Mouse (Mus musculus): Measurements from ENCODE around the gene Ifitm3. TPM values are rescaled to one million over a fixed set of nuclear protein-coding genes. Genes with fewer than 3 reads are reported as not detected.

Gene Ifitm3
- total RNA-seq, 2 experiments from 2014 or later, result 715 to 2,002 TPM

- peak; percentile 70 for ATAC-seq (ENCODE audit: poor library complexity, severe bottlenecking)
Measured at GRCm38 (mm10) chr7:140967862-140968591, 42.5 kb downstream of the Ifitm3 start.

DNA sequence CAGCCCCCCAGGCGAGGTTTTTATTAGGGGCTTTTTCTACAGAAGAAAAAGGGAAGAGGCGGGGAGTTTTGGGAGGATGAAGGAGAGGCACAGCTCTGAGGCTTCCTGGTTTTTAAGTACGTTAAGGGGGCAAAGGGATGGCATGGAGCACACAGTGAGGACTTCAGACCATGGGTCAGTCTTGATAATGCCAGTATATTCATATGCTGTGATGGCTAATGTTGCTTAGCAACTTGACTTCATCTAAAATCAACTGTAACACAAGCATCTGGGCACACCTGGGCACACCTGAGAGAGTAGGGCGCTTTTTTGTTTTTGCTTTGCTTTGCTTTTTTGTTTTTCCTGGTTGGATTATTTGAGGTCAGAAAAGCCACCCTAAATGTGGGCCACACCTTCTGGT, 43.6 kb downstream of the Ifitm3 start, which contains the start of gene Ifitm1:
TSS of gene Ifitm1 (plus strand) at position 301 of the 400 bp plus-strand sequence.
- ATAC-seq (ENCODE audit: poor library complexity, severe bottlenecking), result no peak

GRCm38 (mm10) chr7:140962733-140963132, 47.8 kb downstream of the Ifitm3 start:
- no peak for ATAC-seq (ENCODE audit: poor library complexity, severe bottlenecking)

- ATAC-seq (ENCODE audit: poor library complexity, severe bottlenecking), result no peak
Measured at GRCm38 (mm10) chr7:140961416-140961815, 49.2 kb downstream of the Ifitm3 start.

GRCm38 (mm10) chr7:140960026-140960425, 50.5 kb downstream of the Ifitm3 start:
- no peak for ATAC-seq (ENCODE audit: poor library complexity, severe bottlenecking)

Other genes with a start within 250 kb of the Ifitm3 start
Only the 30 nearest of the 31 such genes appear.
- gene Syce1, start 222.9 kb downstream of the Ifitm3 start, total RNA-seq (2015), result 0.21 and 0.69 TPM in 2 replicates
- 0.15 and 0.73 TPM in 2 replicates for gene Syce1, start 222.9 kb downstream of the Ifitm3 start, total RNA-seq (2017)
- gene Zfp941, start 188.6 kb downstream of the Ifitm3 start, total RNA-seq (2015), result 0.16 TPM in 1 of 2 replicates, not detected in the other
- 0.22 and 0.33 TPM in 2 replicates for gene Zfp941, start 188.6 kb downstream of the Ifitm3 start, total RNA-seq (2017)
- not detected in 2 replicates for gene Urah, start 175.8 kb downstream of the Ifitm3 start, total RNA-seq (2015)
- not detected in 2 replicates for gene Urah, start 175.8 kb downstream of the Ifitm3 start, total RNA-seq (2017)
- not detected in 2 replicates for gene Scgb1c1, start 165.2 kb downstream of the Ifitm3 start, total RNA-seq (2015)
- gene Scgb1c1, start 165.2 kb downstream of the Ifitm3 start, total RNA-seq (2017), result not detected in 2 replicates
- not detected in 2 replicates for gene Odf3, start 163.0 kb downstream of the Ifitm3 start, total RNA-seq (2015)
- not detected in 2 replicates for gene Odf3, start 163.0 kb downstream of the Ifitm3 start, total RNA-seq (2017)
- gene Gm45785, start 154.4 kb downstream of the Ifitm3 start, total RNA-seq (2015), result not detected in 2 replicates
- not detected in 2 replicates for gene Gm45785, start 154.4 kb downstream of the Ifitm3 start, total RNA-seq (2017)
- 41.7 and 44.7 TPM in 2 replicates for gene Ric8a, start 153.8 kb downstream of the Ifitm3 start, total RNA-seq (2015)
- gene Ric8a, start 153.8 kb downstream of the Ifitm3 start, total RNA-seq (2017), result 29.7 and 30.4 TPM in 2 replicates
- gene Bet1l, start 153.2 kb downstream of the Ifitm3 start, total RNA-seq (2015), result 12.9 and 13.2 TPM in 2 replicates
- gene Bet1l, start 153.2 kb downstream of the Ifitm3 start, total RNA-seq (2017), result 15.5 and 37.7 TPM in 2 replicates
- 87.5 and 89.5 TPM in 2 replicates for gene Psmd13, start 128.8 kb downstream of the Ifitm3 start, total RNA-seq (2015)
- 165 and 167 TPM in 2 replicates for gene Psmd13, start 128.8 kb downstream of the Ifitm3 start, total RNA-seq (2017)
- 7.9 and 9.1 TPM in 2 replicates for gene Sirt3, start 128.5 kb downstream of the Ifitm3 start, total RNA-seq (2015)
- 6.7 and 9.5 TPM in 2 replicates for gene Sirt3, start 128.5 kb downstream of the Ifitm3 start, total RNA-seq (2017)
- not detected in 2 replicates for gene Cox8b, start 110.3 kb downstream of the Ifitm3 start, total RNA-seq (2015)
- not detected in 2 replicates for gene Cox8b, start 110.3 kb downstream of the Ifitm3 start, total RNA-seq (2017)
- gene Nlrp6, start 89.9 kb downstream of the Ifitm3 start, total RNA-seq (2015), result not detected in 2 replicates
- gene Nlrp6, start 89.9 kb downstream of the Ifitm3 start, total RNA-seq (2017), result not detected in 2 replicates
- gene Pgghg, start 69.4 kb downstream of the Ifitm3 start, total RNA-seq (2015), result 8.7 and 9.3 TPM in 2 replicates
- 7.8 and 10.2 TPM in 2 replicates for gene Pgghg, start 69.4 kb downstream of the Ifitm3 start, total RNA-seq (2017)
- gene Ifitm5, start 60.5 kb downstream of the Ifitm3 start, total RNA-seq (2015), result 0.78 and 2.3 TPM in 2 replicates
- 1.3 TPM in 1 of 2 replicates, not detected in the other for gene Ifitm5, start 60.5 kb downstream of the Ifitm3 start, total RNA-seq (2017)
- not detected in 2 replicates for gene Gm45717, start 54.8 kb downstream of the Ifitm3 start, total RNA-seq (2015)
- gene Gm45717, start 54.8 kb downstream of the Ifitm3 start, total RNA-seq (2017), result 0.88 TPM in 1 of 2 replicates, not detected in the other
- gene Ifitm2, start 54.8 kb downstream of the Ifitm3 start, total RNA-seq (2015), result 773 and 813 TPM in 2 replicates
- 401 and 447 TPM in 2 replicates for gene Ifitm2, start 54.8 kb downstream of the Ifitm3 start, total RNA-seq (2017)
- 110 and 111 TPM in 2 replicates for gene Ifitm1, start 43.5 kb downstream of the Ifitm3 start, total RNA-seq (2015)
- gene Ifitm1, start 43.5 kb downstream of the Ifitm3 start, total RNA-seq (2017), result 48.4 and 56.3 TPM in 2 replicates
- 1,773 and 2,031 TPM in 2 replicates for gene Ifitm6, start 7.2 kb upstream of the Ifitm3 start, total RNA-seq (2015)
- 1,518 and 1,657 TPM in 2 replicates for gene Ifitm6, start 7.2 kb upstream of the Ifitm3 start, total RNA-seq (2017)
- gene Gm17387, start 18.4 kb upstream of the Ifitm3 start, total RNA-seq (2015), result not detected in 2 replicates
- gene Gm17387, start 18.4 kb upstream of the Ifitm3 start, total RNA-seq (2017), result not detected in 2 replicates
- 1.5 and 3.0 TPM in 2 replicates for gene B4galnt4, start 50.3 kb upstream of the Ifitm3 start, total RNA-seq (2015)
- 1.7 and 2.5 TPM in 2 replicates for gene B4galnt4, start 50.3 kb upstream of the Ifitm3 start, total RNA-seq (2017)
- gene Pkp3, start 67.4 kb upstream of the Ifitm3 start, total RNA-seq (2015), result 6.7 and 9.7 TPM in 2 replicates
- gene Pkp3, start 67.4 kb upstream of the Ifitm3 start, total RNA-seq (2017), result 3.8 and 6.1 TPM in 2 replicates
- 7.5 and 9.3 TPM in 2 replicates for gene Sigirr, start 89.8 kb upstream of the Ifitm3 start, total RNA-seq (2015)
- gene Sigirr, start 89.8 kb upstream of the Ifitm3 start, total RNA-seq (2017), result 7.7 and 8.2 TPM in 2 replicates
- gene Ano9, start 107.0 kb upstream of the Ifitm3 start, total RNA-seq (2015), result not detected in 2 replicates
- gene Ano9, start 107.0 kb upstream of the Ifitm3 start, total RNA-seq (2017), result not detected in 2 replicates
- gene Ptdss2, start 111.6 kb upstream of the Ifitm3 start, total RNA-seq (2015), result 7.1 and 10.2 TPM in 2 replicates
- 1.9 and 2.6 TPM in 2 replicates for gene Ptdss2, start 111.6 kb upstream of the Ifitm3 start, total RNA-seq (2017)
- 70.5 and 86.8 TPM in 2 replicates for gene Rnh1, start 162.1 kb upstream of the Ifitm3 start, total RNA-seq (2015)
- 74.2 and 94.3 TPM in 2 replicates for gene Rnh1, start 162.1 kb upstream of the Ifitm3 start, total RNA-seq (2017)
- 29.0 and 40.0 TPM in 2 replicates for gene Hras, start 183.2 kb upstream of the Ifitm3 start, total RNA-seq (2015)
- 20.7 and 27.1 TPM in 2 replicates for gene Hras, start 183.2 kb upstream of the Ifitm3 start, total RNA-seq (2017)
- gene Lrrc56, start 183.4 kb upstream of the Ifitm3 start, total RNA-seq (2015), result 2.1 and 2.2 TPM in 2 replicates
- 1.3 and 4.3 TPM in 2 replicates for gene Lrrc56, start 183.4 kb upstream of the Ifitm3 start, total RNA-seq (2017)
- 0.36 TPM in 1 of 2 replicates, not detected in the other for gene Lmntd2, start 203.3 kb upstream of the Ifitm3 start, total RNA-seq (2015)
- gene Lmntd2, start 203.3 kb upstream of the Ifitm3 start, total RNA-seq (2017), result 0.04 TPM in 1 of 2 replicates, not detected in the other
- gene Rassf7, start 205.1 kb upstream of the Ifitm3 start, total RNA-seq (2015), result 3.9 and 4.1 TPM in 2 replicates
- gene Rassf7, start 205.1 kb upstream of the Ifitm3 start, total RNA-seq (2017), result 2.2 and 4.1 TPM in 2 replicates
- gene Phrf1, start 218.0 kb upstream of the Ifitm3 start, total RNA-seq (2015), result 42.8 and 48.9 TPM in 2 replicates
- 48.7 and 63.5 TPM in 2 replicates for gene Phrf1, start 218.0 kb upstream of the Ifitm3 start, total RNA-seq (2017)

Data from megakaryocyte, adult 5-6 weeks (primary cell).